Mouse (Mus musculus): ENCODE results near the gene Tmem209.

Gene Tmem209

GRCm38 (mm10) chr6:30538240-30538639 is 28.7 kb upstream of the Tmem209 start:
- DNase-seq (ENCODE audit: low spot score in 2 of 2) = no peak

- DNase-seq (ENCODE audit: low spot score in 2 of 2) = no peak
Measured at GRCm38 (mm10) chr6:30535340-30535739, 25.8 kb upstream of the Tmem209 start.

GRCm38 (mm10) chr6:30528800-30529199 is 19.2 kb upstream of the Tmem209 start:
- DNase-seq (ENCODE audit: low spot score in 2 of 2) = no peak

- DNase-seq (ENCODE audit: low spot score in 2 of 2) = no peak
Measured at GRCm38 (mm10) chr6:30526586-30527515, 17.3 kb upstream of the Tmem209 start.

GRCm38 (mm10) chr6:30525456-30526332 is 16.1 kb upstream of the Tmem209 start:
- no peak for DNase-seq (ENCODE audit: low spot score in 2 of 2)

GRCm38 (mm10) chr6:30520400-30520799 is 10.8 kb upstream of the Tmem209 start:
- no peak for DNase-seq (ENCODE audit: low spot score in 2 of 2)

- DNase-seq (ENCODE audit: low spot score in 2 of 2) = no peak
Measured at GRCm38 (mm10) chr6:30514242-30514641, 4.7 kb upstream of the Tmem209 start.

- no peak for DNase-seq (ENCODE audit: low spot score in 2 of 2)
Measured at GRCm38 (mm10) chr6:30510291-30510690, 708 bp upstream of the Tmem209 start.

- no peak for DNase-seq (ENCODE audit: low spot score in 2 of 2)
Measured at GRCm38 (mm10) chr6:30508824-30509223, 759 bp downstream of the Tmem209 start.

GRCm38 (mm10) chr6:30499049-30499448 is 10.5 kb downstream of the Tmem209 start:
- DNase-seq (ENCODE audit: low spot score in 2 of 2) = no peak

- DNase-seq (ENCODE audit: low spot score in 2 of 2) = no peak
Measured at GRCm38 (mm10) chr6:30486504-30486903, 23.1 kb downstream of the Tmem209 start.

- DNase-seq (ENCODE audit: low spot score in 2 of 2) = no peak
Measured at GRCm38 (mm10) chr6:30482908-30483307, 26.7 kb downstream of the Tmem209 start.

GRCm38 (mm10) chr6:30479418-30479817 is 30.2 kb downstream of the Tmem209 start:
- no peak for DNase-seq (ENCODE audit: low spot score in 2 of 2)

GRCm38 (mm10) chr6:30477784-30478183 is 31.8 kb downstream of the Tmem209 start:
- DNase-seq (ENCODE audit: low spot score in 2 of 2) = no peak

GRCm38 (mm10) chr6:30477210-30477714 is 32.3 kb downstream of the Tmem209 start:
- no peak for DNase-seq (ENCODE audit: low spot score in 2 of 2)

- no peak for DNase-seq (ENCODE audit: low spot score in 2 of 2)
Measured at GRCm38 (mm10) chr6:30476025-30476765, 33.4 kb downstream of the Tmem209 start.

GRCm38 (mm10) chr6:30471706-30472105 is 37.9 kb downstream of the Tmem209 start:
- no peak for DNase-seq (ENCODE audit: low spot score in 2 of 2)

GRCm38 (mm10) chr6:30469370-30469769 is 40.2 kb downstream of the Tmem209 start:
- DNase-seq (ENCODE audit: low spot score in 2 of 2) = peak in 1 of 2 experiments; percentile 15

GRCm38 (mm10) chr6:30468684-30469083 is 40.9 kb downstream of the Tmem209 start:
- no peak for DNase-seq (ENCODE audit: low spot score in 2 of 2)

GRCm38 (mm10) chr6:30468058-30468457 is 41.5 kb downstream of the Tmem209 start:
- DNase-seq (ENCODE audit: low spot score in 2 of 2) = no peak

- no peak for DNase-seq (ENCODE audit: low spot score in 2 of 2)
Measured at GRCm38 (mm10) chr6:30465586-30465985, 44.0 kb downstream of the Tmem209 start.

- DNase-seq (ENCODE audit: low spot score in 2 of 2) = no peak
Measured at GRCm38 (mm10) chr6:30462822-30463221, 46.8 kb downstream of the Tmem209 start.
